Mouse (Mus musculus): ENCODE data around the gene Smarcd2. TPM values are rescaled to one million over a fixed set of nuclear protein-coding genes. Genes with fewer than 3 reads are reported as not detected.

Smarcd2 gene
- 74.7 and 86.4 TPM in 2 replicates for total RNA-seq (2023)

GRCm38 (mm10) chr11:106272644-106273310 lies at the start of gene Smarcd2:
TSS of gene Smarcd2 (minus strand) at chr11:106272972.

GRCm38 (mm10) chr11:106314333-106314812 lies 41.6 kb upstream of the Smarcd2 start, which contains the start of gene Cd79b:
TSS of gene Cd79b (minus strand) at chr11:106314762.

GRCm38 (mm10) chr11:106301765-106302164 lies 29.0 kb upstream of the Smarcd2 start, which contains the start of gene Gh:
TSS of gene Gh (minus strand) at chr11:106301865.

GRCm38 (mm10) chr11:106276454-106276853 lies 3.7 kb upstream of the Smarcd2 start, which contains the start of gene Tcam1:
TSS of gene Tcam1 (plus strand) at chr11:106276672.

GRCm38 (mm10) chr11:106255685-106256451 lies 16.9 kb downstream of the Smarcd2 start, which contains the start of the genes Ftsj3 and Psmc5:
TSS of gene Ftsj3 (minus strand) at chr11:106256079.
TSS of gene Psmc5 (plus strand) at chr11:106256154.

GRCm38 (mm10) chr11:106216730-106217490 lies 55.9 kb downstream of the Smarcd2 start, which contains the start of gene Ddx42:
TSS of gene Ddx42 (plus strand) at chr11:106216926.

GRCm38 (mm10) chr11:106215927-106216729 lies 56.6 kb downstream of the Smarcd2 start, which contains the start of gene Ccdc47:
TSS of gene Ccdc47 (minus strand) at chr11:106216344.

Other genes with a start within 250 kb of the Smarcd2 start
- 43.3 and 48.1 TPM in 2 replicates for gene Dcaf7, start 236.1 kb downstream of the Smarcd2 start, total RNA-seq (2023)
- gene Taco1, start 206.9 kb downstream of the Smarcd2 start, total RNA-seq (2023): 3.5 and 4.1 TPM in 2 replicates
- 193 and 212 TPM in 2 replicates for gene Map3k3, start 188.4 kb downstream of the Smarcd2 start, total RNA-seq (2023)
- 2.3 and 4.2 TPM in 2 replicates for gene Gm10840, start 112.1 kb downstream of the Smarcd2 start, total RNA-seq (2023)
- gene Limd2, start 112.1 kb downstream of the Smarcd2 start, total RNA-seq (2023): 392 and 416 TPM in 2 replicates
- 19.7 and 23.4 TPM in 2 replicates for gene Strada, start 70.8 kb downstream of the Smarcd2 start, total RNA-seq (2023)
- gene Ccdc47, start 56.6 kb downstream of the Smarcd2 start, total RNA-seq (2023): 22.5 and 24.8 TPM in 2 replicates
- 35.1 and 40.9 TPM in 2 replicates for gene Ddx42, start 56.0 kb downstream of the Smarcd2 start, total RNA-seq (2023)
- gene Ftsj3, start 16.9 kb downstream of the Smarcd2 start, total RNA-seq (2023): 11.2 and 27.4 TPM in 2 replicates
- gene Psmc5, start 16.8 kb downstream of the Smarcd2 start, total RNA-seq (2023): 26.6 and 32.7 TPM in 2 replicates
- 0.16 TPM in 1 of 2 replicates, not detected in the other for gene Tcam1, start 3.7 kb upstream of the Smarcd2 start, total RNA-seq (2023)
- gene Gh, start 28.9 kb upstream of the Smarcd2 start, total RNA-seq (2023): not detected in 2 replicates
- gene Cd79b, start 41.8 kb upstream of the Smarcd2 start, total RNA-seq (2023): 3.8 and 15.6 TPM in 2 replicates
- gene Scn4a, start 80.3 kb upstream of the Smarcd2 start, total RNA-seq (2023): 0.07 and 0.09 TPM in 2 replicates
- not detected in 2 replicates for gene Prr29, start 92.5 kb upstream of the Smarcd2 start, total RNA-seq (2023)
- gene Icam2, start 115.1 kb upstream of the Smarcd2 start, total RNA-seq (2023): 8.5 and 16.0 TPM in 2 replicates
- gene Ern1, start 214.9 kb upstream of the Smarcd2 start, total RNA-seq (2023): 43.2 and 55.9 TPM in 2 replicates